Mouse (Mus musculus) forebrain, embryonic 15.5 days (tissue): ENCODE results near the gene Rab34. TPM values are rescaled to one million over a fixed set of nuclear protein-coding genes. Genes with fewer than 3 reads are reported as not detected.

Experiments used
- ATAC-seq: fragments of 200-750 bp; cut with Nextera tagmentation; replicated peaks from 2 replicates; pipeline ENCODE4 v1.8.0; 2017; ENCODE audit warnings: mild to moderate bottlenecking, moderate TSS enrichment, moderate library complexity
- H3K27ac ChIP-seq: fragments of 300-500 bp; sonication (generic); replicated peaks from 2 replicates; pipeline ENCODE4 v1.5.1; 2015; ENCODE audit warnings: mild to moderate bottlenecking, inconsistent platforms
- H3K27me3 ChIP-seq: fragments of 300-500 bp; sonication (generic); 2 replicates; pipeline ENCODE4 v1.6.1; 2015; ENCODE audit warnings: inconsistent platforms
- H3K36me3 ChIP-seq: fragments of 300-500 bp; sonication (generic); 2 replicates; pipeline ENCODE4 v1.6.1; 2015; ENCODE audit warnings: mild to moderate bottlenecking, inconsistent platforms
- H3K4me1 ChIP-seq: fragments of 300-500 bp; sonication (generic); 2 replicates; pipeline ENCODE4 v1.6.1; 2015; ENCODE audit warnings: inconsistent platforms
- H3K4me2 ChIP-seq: fragments of 300-500 bp; sonication (generic); replicated peaks from 2 replicates; pipeline ENCODE4 v1.6.1; 2015; ENCODE audit warnings: mild to moderate bottlenecking, inconsistent platforms
- H3K4me3 ChIP-seq: fragments of 300-500 bp; sonication (generic); 2 replicates; pipeline ENCODE4 v1.5.1; 2015; ENCODE audit warnings: mild to moderate bottlenecking, inconsistent platforms
- H3K9ac ChIP-seq: fragments of 300-500 bp; sonication (generic); replicated peaks from 2 replicates; pipeline ENCODE4 v1.6.1; 2015; ENCODE audit warnings: mild to moderate bottlenecking, inconsistent platforms
- H3K9me3 ChIP-seq: fragments of 300-500 bp; sonication (generic); 2 replicates; pipeline ENCODE4 v1.6.1; 2016; ENCODE audit warnings: inconsistent platforms
- WGBS: fragments of 180-500 bp; shearing (Covaris S2); methylation state at CpG from one replicate; pipeline ENCODE4 v1.1.7; 2015; ENCODE audit warnings: mixed read lengths; 5-methylcytosine and 5-hydroxymethylcytosine counted together
- polyA plus RNA-seq: library from polyadenylated mRNA; unstranded; fragments of >200 nt; fragmentation: Nextera tagmentation; extraction: Ambion mirVana; gene quantifications from 2 replicates; pipeline ENCODE4 v1.2.1, GENCODE M21; 2015

The Rab34 gene
- 55.9 and 56.3 TPM in 2 replicates for polyA plus RNA-seq

- under 1% methylated on average over 75 of the region's 80 CpGs for WGBS
- H3K4me3 ChIP-seq, result peak within 1 kb of the TSS; percentile 80
- H3K4me2 ChIP-seq, result peak within 1 kb of the TSS; percentile 56
- H3K9me3 ChIP-seq, result no peaks in the 10 kb centered on the region
- peak within 1 kb of the TSS; percentile 80 for H3K9ac ChIP-seq
- peaks cover 26% of the 10 kb centered on the region for H3K4me1 ChIP-seq
- ATAC-seq, result peak; percentile 76
- H3K27me3 ChIP-seq, result no peaks in the 10 kb centered on the region
- H3K36me3 ChIP-seq, result peaks cover 23% of the 10 kb centered on the region
- peak within 1 kb of the TSS; percentile 98 for H3K27ac ChIP-seq
Measured at GRCm38 (mm10) chr11:78188331-78189233, at the start of gene Rab34. TSS of gene Rab34 (plus strand) at chr11:78188430.

GRCm38 (mm10) chr11:78140665-78141064 lies 47.6 kb upstream of the Rab34 start:
- H3K9ac ChIP-seq, result no peak overlapping the region
- no peaks in the 10 kb centered on the region for H3K4me1 ChIP-seq
- H3K27ac ChIP-seq, result no peak overlapping the region
- no peaks in the 10 kb centered on the region for H3K27me3 ChIP-seq
- 89% methylated on average over 5 of the region's 5 CpGs for WGBS
- ATAC-seq, result no peak
- H3K9me3 ChIP-seq, result no peaks in the 10 kb centered on the region
- no peak overlapping the region for H3K4me2 ChIP-seq
- H3K4me3 ChIP-seq, result no peak overlapping the region
- peaks cover 28% of the 10 kb centered on the region for H3K36me3 ChIP-seq

- no peak overlapping the region for H3K4me2 ChIP-seq
- ATAC-seq, result no peak
- no peaks in the 10 kb centered on the region for H3K4me1 ChIP-seq
- no peaks in the 10 kb centered on the region for H3K9me3 ChIP-seq
- peaks cover 39% of the 10 kb centered on the region for H3K36me3 ChIP-seq
- WGBS, result 84% methylated on average over 2 of the region's 2 CpGs
- no peak overlapping the region for H3K9ac ChIP-seq
- no peak overlapping the region for H3K27ac ChIP-seq
- no peaks in the 10 kb centered on the region for H3K27me3 ChIP-seq
- H3K4me3 ChIP-seq, result no peak overlapping the region
Measured at GRCm38 (mm10) chr11:78143520-78143919, 44.7 kb upstream of the Rab34 start.

GRCm38 (mm10) chr11:78146168-78146567 lies 42.1 kb upstream of the Rab34 start:
- Histone ChIP-seq H3K4me1 (no peaks in the 10 kb centered on the region), H3K4me3 (no peak overlapping the region), H3K27ac (no peak overlapping the region), H3K36me3 (peaks cover 60% of the 10 kb centered on the region), H3K4me2 (no peak overlapping the region), H3K9ac (no peak overlapping the region), H3K27me3 (no peaks in the 10 kb centered on the region), H3K9me3 (no peaks in the 10 kb centered on the region)
- 88% methylated on average over 5 of the region's 5 CpGs for WGBS
- ATAC-seq, result no peak

- Histone ChIP-seq H3K36me3 (peaks cover 61% of the 10 kb centered on the region), H3K27ac (no peak overlapping the region)
- 94% methylated on average over 6 of the region's 6 CpGs for WGBS
Measured at GRCm38 (mm10) chr11:78146707-78147543, 41.3 kb upstream of the Rab34 start.

DNA sequence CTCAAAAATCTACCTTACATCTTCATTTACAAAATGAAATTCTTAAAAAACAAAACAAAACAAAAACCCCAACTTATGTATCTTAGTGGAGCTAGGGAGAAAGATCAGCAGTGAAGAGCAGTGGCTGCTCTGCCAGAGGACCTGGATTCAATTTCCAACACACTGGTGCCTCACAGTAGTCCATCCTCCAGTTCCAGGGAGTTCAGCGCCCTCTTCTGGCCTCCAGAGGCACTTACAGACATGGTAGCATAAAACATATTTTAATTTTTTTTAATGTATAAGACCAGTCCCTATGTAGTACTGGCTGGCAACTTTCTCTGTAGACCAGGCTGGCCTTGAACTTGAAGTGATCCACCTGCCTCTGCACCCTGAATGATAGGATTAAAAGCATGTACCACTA lies 37.1 kb upstream of the Rab34 start:
- Histone ChIP-seq H3K9ac (no peak overlapping the region), H3K4me2 (no peak overlapping the region), H3K4me3 (no peak overlapping the region), H3K27me3 (no peaks in the 10 kb centered on the region), H3K4me1 (peaks cover 29% of the 10 kb centered on the region), H3K9me3 (no peaks in the 10 kb centered on the region), H3K27ac (no peak overlapping the region), H3K36me3 (peaks cover 47% of the 10 kb centered on the region)
- ATAC-seq, result no peak
- 47% methylated on average over 1 of the region's 1 CpGs for WGBS

More at GRCm38 (mm10) chr11:78146707-78147543, 41.3 kb upstream of the Rab34 start:
- no peak overlapping the region for H3K4me2 ChIP-seq
- no peak overlapping the region for H3K4me3 ChIP-seq
- no peak overlapping the region for H3K9ac ChIP-seq
- peaks cover 2% of the 10 kb centered on the region for H3K4me1 ChIP-seq
- no peaks in the 10 kb centered on the region for H3K9me3 ChIP-seq
- H3K27me3 ChIP-seq, result no peaks in the 10 kb centered on the region
- ATAC-seq, result no peak

- Histone ChIP-seq H3K36me3 (peaks cover 45% of the 10 kb centered on the region), H3K27ac (peak overlapping the region; percentile 82), H3K9me3 (no peaks in the 10 kb centered on the region), H3K27me3 (no peaks in the 10 kb centered on the region), H3K4me3 (no peak overlapping the region), H3K4me1 (peaks cover 29% of the 10 kb centered on the region), H3K9ac (no peak overlapping the region), H3K4me2 (no peak overlapping the region)
- peak; percentile 89 for ATAC-seq
- WGBS, result 23% methylated on average over 9 of the region's 9 CpGs
Measured at GRCm38 (mm10) chr11:78152299-78153231, 35.7 kb upstream of the Rab34 start.

DNA sequence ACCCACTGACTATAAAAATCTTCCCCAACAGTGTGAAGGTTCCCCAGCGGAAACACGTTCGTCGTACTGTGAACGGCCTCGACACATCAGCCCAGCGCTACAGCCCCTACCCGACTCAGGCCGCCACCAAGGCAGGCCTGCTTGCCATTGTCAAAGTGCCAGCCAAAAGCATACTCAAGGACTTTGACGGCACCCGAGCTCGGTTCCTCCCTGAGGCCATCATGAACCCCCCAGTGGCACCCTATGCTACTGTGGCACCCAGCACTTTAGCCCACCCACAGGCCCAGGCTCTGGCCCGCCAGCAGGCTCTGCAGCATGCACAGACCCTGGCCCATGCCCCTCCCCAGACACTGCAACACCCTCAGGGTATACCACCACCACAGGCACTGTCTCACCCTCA lies 34.5 kb upstream of the Rab34 start:
- Histone ChIP-seq H3K9ac (no peak overlapping the region), H3K36me3 (peaks cover 57% of the 10 kb centered on the region), H3K27ac (peak overlapping the region; percentile 82), H3K4me3 (no peak overlapping the region), H3K9me3 (no peaks in the 10 kb centered on the region), H3K4me1 (peaks cover 31% of the 10 kb centered on the region), H3K27me3 (no peaks in the 10 kb centered on the region), H3K4me2 (no peak overlapping the region)
- WGBS, result 71% methylated on average over 13 of the region's 13 CpGs
- no peak; the same call in 1 of the 2 replicates for ATAC-seq

DNA sequence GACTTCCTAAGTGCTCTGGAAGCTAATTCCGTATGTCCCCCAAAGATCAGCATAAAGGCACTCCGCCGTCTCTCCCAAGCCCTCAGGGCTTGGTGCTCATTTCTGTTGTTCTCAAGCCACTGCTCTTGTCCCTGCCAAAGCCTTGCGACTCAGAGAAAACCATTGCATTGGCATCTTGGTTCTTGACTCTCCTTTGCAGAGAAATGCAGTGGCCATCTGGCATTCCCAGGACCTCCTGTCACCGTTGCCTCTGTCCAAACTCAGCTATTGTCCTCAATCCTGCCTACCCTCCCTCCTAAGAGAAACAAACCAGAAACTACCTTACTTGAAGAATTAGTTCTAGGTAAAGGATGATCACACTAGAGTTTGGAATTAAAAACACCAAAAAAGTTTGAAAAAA lies 32.6 kb upstream of the Rab34 start:
- Histone ChIP-seq H3K4me1 (peaks cover 37% of the 10 kb centered on the region), H3K9ac (no peak overlapping the region), H3K36me3 (peaks cover 60% of the 10 kb centered on the region), H3K4me3 (no peak overlapping the region), H3K27me3 (no peaks in the 10 kb centered on the region), H3K4me2 (no peak overlapping the region), H3K27ac (no peak overlapping the region), H3K9me3 (no peaks in the 10 kb centered on the region)
- 73% methylated on average over 5 of the region's 5 CpGs for WGBS
- ATAC-seq, result no peak

DNA sequence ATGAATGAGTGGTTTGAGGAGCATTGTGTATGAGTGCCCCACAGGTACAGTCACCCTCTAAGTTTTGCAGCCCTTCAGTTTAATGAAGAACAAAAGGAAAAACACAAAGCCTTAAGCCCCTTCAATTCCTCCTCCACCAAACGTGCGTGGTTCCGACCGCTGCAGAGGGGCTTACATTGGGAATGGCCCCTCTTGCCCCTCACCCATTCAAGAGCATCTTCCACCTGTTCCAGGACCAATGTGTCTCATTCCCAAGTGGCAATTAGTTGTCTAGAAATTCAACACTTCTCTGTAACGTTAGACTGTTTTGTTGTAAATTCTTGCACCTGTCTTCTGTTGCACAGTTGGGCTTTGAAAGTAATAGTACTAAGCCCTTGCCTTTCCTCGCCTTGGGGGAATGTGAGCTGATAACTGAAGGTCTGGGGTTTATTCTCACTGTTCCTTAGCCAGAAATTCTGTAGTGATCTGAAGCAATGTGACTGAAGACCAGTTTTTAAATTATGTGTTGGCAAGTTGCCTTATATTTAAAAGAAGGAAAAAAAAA lies 32.0 kb upstream of the Rab34 start:
- peaks cover 37% of the 10 kb centered on the region for H3K4me1 ChIP-seq
- 57% methylated on average over 6 of the region's 6 CpGs for WGBS
- H3K27me3 ChIP-seq, result no peaks in the 10 kb centered on the region
- H3K4me3 ChIP-seq, result no peak overlapping the region
- H3K9ac ChIP-seq, result no peak overlapping the region
- no peak overlapping the region for H3K4me2 ChIP-seq
- no peak overlapping the region for H3K27ac ChIP-seq
- ATAC-seq, result no peak
- H3K36me3 ChIP-seq, result peaks cover 60% of the 10 kb centered on the region
- H3K9me3 ChIP-seq, result no peaks in the 10 kb centered on the region

DNA sequence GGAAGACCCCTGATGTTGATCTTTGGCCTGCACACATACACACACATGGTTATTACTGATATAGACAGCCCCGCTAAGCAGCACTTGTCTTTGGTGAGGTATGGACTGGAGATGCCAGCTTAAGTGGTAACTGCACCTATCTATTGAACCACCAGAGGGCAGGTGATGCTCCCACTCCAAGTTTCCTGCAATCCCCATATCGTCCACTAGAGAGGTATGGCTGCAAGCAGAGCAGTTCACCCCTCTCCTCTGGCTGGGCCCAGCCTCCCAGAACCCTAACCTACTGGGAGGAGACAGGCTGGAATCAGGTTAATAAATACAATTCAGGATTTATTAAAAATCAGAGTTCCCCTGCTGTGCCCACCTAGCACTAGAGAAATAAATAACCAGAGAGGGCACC lies 29.1 kb upstream of the Rab34 start:
- no peak overlapping the region for H3K27ac ChIP-seq
- H3K4me3 ChIP-seq, result no peak overlapping the region
- WGBS, result 36% methylated on average over 2 of the region's 2 CpGs
- peaks cover 36% of the 10 kb centered on the region for H3K4me1 ChIP-seq
- ATAC-seq, result peak; percentile 39; the same call in 1 of the 2 replicates
- no peak overlapping the region for H3K4me2 ChIP-seq
- H3K36me3 ChIP-seq, result peaks cover 63% of the 10 kb centered on the region
- no peak overlapping the region for H3K9ac ChIP-seq
- no peaks in the 10 kb centered on the region for H3K27me3 ChIP-seq
- H3K9me3 ChIP-seq, result no peaks in the 10 kb centered on the region
